Mouse (Mus musculus): Measurements from ENCODE around the gene Crlf3. TPM values are rescaled to one million over a fixed set of nuclear protein-coding genes. Genes with fewer than 3 reads are reported as not detected.

Crlf3 gene
- 40.7 and 46.0 TPM in 2 replicates for polyA plus RNA-seq (2015; fragmentation: Nextera tagmentation; extraction: Ambion mirVana)

DNA sequence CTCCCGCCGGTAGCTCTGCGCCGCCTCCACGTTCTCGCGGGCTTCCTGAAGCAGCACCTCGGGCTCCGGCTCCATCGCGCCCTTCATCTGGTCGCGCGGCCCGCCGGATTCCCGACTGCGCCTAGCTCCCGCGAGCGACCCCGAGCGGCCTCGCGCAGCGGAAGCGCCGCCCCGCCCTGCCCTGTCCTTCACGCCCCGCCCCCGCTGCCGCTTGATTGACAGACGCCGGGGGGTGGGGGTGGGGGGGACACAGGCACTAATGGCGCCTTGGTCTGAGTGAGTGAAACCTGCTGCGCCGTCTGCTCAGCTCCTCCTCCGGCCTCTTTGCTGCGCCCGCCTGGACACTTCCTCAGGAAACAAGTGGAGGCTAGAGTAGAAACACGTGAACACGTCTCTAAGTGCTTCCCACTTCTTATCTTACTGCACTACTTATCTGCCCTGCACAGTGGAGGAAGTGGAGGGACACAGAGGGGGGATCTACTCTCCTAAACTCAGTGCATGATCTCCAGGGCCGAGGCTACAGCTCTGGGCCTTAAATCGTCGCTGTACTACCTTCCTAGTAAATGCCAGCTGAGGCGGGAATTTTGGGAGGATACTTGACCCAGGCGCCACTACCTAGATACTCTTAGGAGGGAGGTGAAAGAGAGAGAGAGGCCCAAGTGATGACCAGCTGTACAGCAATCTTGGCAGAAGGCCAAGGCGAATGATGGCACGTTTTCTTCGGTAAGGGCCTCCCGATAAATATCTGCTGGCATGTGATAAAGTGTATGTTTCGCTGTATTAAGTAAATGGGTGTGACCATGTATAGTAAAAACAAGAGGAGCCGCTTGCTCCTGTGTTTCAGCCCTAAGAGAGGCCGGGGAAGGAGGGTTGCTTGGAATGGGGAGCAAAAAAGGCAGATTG is at the start of gene Crlf3:
Gene Crlf3 (minus strand): TSS at position 166 of the 903 bp plus-strand sequence.
- WGBS: 3% methylated on average over 55 of the region's 55 CpGs
- H3K9me3 ChIP-seq (replicated peaks): no peaks in the 10 kb centered on the region
- no peaks in the 10 kb centered on the region for H3K27me3 ChIP-seq
- H3K4me2 ChIP-seq (replicated peaks): peak within 1 kb of the TSS; percentile 69
- peak within 1 kb of the TSS; percentile 93 for H3K4me3 ChIP-seq (replicated peaks)
- peaks cover 16% of the 10 kb centered on the region for H3K4me1 ChIP-seq
- no peaks in the 10 kb centered on the region for H3K36me3 ChIP-seq
- ATAC-seq (ENCODE audit: insufficient number of reproducible peaks, low FRiP score, low TSS enrichment, low read depth): peak; percentile 94
- H3K9ac ChIP-seq: peak within 1 kb of the TSS; percentile 95
- peak within 1 kb of the TSS; percentile 94 for H3K27ac ChIP-seq (replicated peaks)

DNA sequence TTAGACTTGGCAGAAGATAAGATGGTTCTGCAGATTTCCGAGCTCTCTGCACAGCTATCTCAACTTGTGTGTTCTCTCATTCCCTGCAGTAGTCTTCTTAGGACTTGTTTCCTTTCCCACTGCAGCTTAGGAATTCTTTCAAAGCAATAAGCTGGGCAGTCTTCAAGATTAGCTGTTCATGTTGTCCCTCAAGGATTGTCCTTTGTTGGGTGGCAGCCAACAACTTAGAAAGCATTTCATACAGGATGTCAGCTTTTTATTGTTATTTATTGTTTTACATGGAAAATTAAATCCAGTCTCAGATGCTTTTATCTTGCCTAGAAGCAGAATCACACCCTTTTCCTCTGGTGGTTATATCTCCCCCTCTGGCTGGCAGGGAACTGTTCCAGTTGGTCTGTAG is 35.6 kb upstream of the Crlf3 start:
- H3K4me3 ChIP-seq (replicated peaks): no peak overlapping the region
- no peak overlapping the region for H3K9ac ChIP-seq
- 71% methylated on average over 1 of the region's 1 CpGs for WGBS
- no peaks in the 10 kb centered on the region for H3K27me3 ChIP-seq
- H3K9me3 ChIP-seq (replicated peaks): no peaks in the 10 kb centered on the region
- H3K27ac ChIP-seq (replicated peaks): no peak overlapping the region
- no peak for ATAC-seq (ENCODE audit: insufficient number of reproducible peaks, low FRiP score, low TSS enrichment, low read depth)
- H3K36me3 ChIP-seq: peaks cover 64% of the 10 kb centered on the region
- no peak overlapping the region for H3K4me2 ChIP-seq (replicated peaks)
- no peaks in the 10 kb centered on the region for H3K4me1 ChIP-seq

DNA sequence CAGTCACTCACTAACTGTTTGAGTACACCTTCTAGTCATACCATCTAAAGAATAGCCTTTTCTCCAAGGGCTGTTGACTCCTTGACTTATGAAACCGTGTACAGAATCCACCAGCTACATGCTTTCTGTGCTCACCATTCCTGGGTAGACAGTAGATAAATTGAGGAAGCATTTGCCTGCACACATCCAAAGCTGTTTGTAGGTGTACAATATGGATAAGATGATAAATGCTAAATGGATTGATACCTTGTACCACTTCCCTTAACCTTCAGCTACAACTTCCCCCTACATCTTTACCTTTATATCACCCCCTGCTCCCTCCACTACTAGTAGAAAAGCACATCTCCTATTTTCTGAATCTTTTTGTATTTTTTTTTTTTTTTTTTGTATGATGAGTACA is 23.6 kb upstream of the Crlf3 start:
- Histone ChIP-seq H3K9me3 (replicated peaks) (no peaks in the 10 kb centered on the region), H3K4me3 (replicated peaks) (no peak overlapping the region), H3K27ac (replicated peaks) (no peak overlapping the region), H3K4me2 (replicated peaks) (no peak overlapping the region), H3K4me1 (no peaks in the 10 kb centered on the region), H3K36me3 (peaks cover 51% of the 10 kb centered on the region), H3K27me3 (no peaks in the 10 kb centered on the region), H3K9ac (no peak overlapping the region)
- 91% methylated on average over 1 of the region's 1 CpGs for WGBS
- no peak for ATAC-seq (ENCODE audit: insufficient number of reproducible peaks, low FRiP score, low TSS enrichment, low read depth)

DNA sequence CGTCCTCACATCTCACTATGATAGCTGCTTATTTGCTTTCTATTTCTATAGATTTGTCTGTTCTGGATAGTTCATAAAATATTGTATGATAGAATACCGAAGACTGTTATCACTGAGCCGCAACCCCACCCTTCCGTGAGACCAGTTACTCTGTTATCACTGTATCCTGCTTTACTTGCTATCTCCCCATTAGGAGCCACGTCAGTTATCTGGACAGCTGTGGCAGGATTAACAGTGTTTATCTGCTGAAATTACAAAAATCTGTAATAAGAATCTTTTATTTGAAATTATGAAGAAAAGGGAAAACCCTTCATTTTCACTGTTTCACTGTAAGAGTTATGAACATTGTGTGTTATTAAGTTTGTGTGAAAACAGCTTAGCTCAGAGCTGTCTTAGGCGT is 20.5 kb upstream of the Crlf3 start:
- 95% methylated on average over 6 of the region's 6 CpGs for WGBS
- Histone ChIP-seq H3K9ac (no peak overlapping the region), H3K27me3 (no peaks in the 10 kb centered on the region), H3K4me3 (replicated peaks) (no peak overlapping the region), H3K27ac (replicated peaks) (no peak overlapping the region), H3K4me1 (no peaks in the 10 kb centered on the region), H3K36me3 (peaks cover 41% of the 10 kb centered on the region), H3K4me2 (replicated peaks) (no peak overlapping the region), H3K9me3 (replicated peaks) (no peaks in the 10 kb centered on the region)
- ATAC-seq (ENCODE audit: insufficient number of reproducible peaks, low FRiP score, low TSS enrichment, low read depth): no peak

DNA sequence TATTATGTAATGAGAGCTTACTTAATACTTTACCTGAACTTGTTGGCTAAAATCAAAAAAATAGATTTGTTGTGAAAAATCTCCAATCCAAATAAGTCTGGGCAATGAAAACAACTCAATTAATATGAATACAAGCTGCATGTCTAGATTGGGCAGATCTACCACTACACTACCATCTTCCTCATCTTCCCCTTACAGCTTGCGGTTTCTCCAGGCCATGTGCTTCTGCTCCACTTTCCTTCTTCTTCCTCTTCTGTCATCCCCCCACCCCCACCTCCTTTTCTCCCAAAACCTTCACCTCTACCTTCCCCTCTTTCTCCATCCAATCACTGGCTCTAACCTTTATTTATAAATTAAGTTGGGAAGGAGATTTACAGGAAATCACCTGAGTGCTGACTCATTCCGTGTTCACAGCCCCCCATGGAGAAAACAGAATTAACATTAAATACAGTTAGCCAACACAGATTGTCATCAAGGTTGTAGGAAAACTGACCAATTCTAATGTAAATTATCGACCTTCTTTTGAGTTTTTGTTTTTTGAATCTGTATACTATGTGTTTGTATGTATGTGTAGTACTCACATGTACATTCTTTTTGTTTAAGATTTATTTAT is 17.8 kb upstream of the Crlf3 start:
- WGBS: 91% methylated on average over 3 of the region's 3 CpGs
- H3K9me3 ChIP-seq (replicated peaks): no peaks in the 10 kb centered on the region
- no peak overlapping the region for H3K27ac ChIP-seq (replicated peaks)
- H3K27me3 ChIP-seq: no peaks in the 10 kb centered on the region
- H3K9ac ChIP-seq: no peak overlapping the region
- H3K4me3 ChIP-seq (replicated peaks): no peak overlapping the region
- ATAC-seq (ENCODE audit: insufficient number of reproducible peaks, low FRiP score, low TSS enrichment, low read depth): no peak
- no peak overlapping the region for H3K4me2 ChIP-seq (replicated peaks)
- no peaks in the 10 kb centered on the region for H3K4me1 ChIP-seq
- peaks cover 32% of the 10 kb centered on the region; the same call in 1 of the 2 replicates for H3K36me3 ChIP-seq

DNA sequence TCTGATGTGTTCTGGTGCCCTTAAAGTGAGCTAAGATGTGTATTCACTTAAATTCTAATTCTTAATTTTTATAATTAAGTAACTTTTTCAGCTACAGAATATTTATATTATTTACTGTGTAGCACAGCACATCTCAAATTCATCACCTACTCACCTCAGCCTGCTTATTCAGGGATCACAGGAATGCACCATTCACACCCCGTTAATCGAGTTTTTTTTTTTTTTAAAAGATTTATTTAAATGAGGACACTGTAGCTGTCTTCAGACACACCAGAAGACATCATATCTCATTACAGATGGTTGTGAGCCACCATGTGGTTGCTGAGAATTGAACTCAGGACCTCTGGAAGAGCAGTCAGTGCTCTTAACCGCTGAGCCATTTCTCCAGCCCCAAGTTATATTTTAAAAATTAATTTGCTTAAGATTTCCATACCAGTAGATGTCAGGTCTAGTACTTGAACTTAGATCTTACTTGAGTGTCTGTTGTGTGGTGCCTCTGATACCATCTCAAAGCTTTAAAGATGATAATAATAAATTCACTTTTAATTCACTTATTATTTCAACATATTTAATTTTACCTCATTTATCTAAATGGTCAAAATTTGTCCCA is 9.9 kb upstream of the Crlf3 start:
- Histone ChIP-seq H3K27ac (replicated peaks) (no peak overlapping the region), H3K4me3 (replicated peaks) (peak overlapping the region; percentile 71), H3K4me1 (0 out of 2 replicates have a peak, but pooled peaks cover 5% of the 10 kb centered on the region), H3K36me3 (0 out of 2 replicates have a peak, but pooled peaks cover 4% of the 10 kb centered on the region), H3K9me3 (replicated peaks) (no peaks in the 10 kb centered on the region), H3K4me2 (replicated peaks) (peak overlapping the region; percentile 73), H3K9ac (no peak overlapping the region), H3K27me3 (no peaks in the 10 kb centered on the region)
- no peak for ATAC-seq (ENCODE audit: insufficient number of reproducible peaks, low FRiP score, low TSS enrichment, low read depth)
- WGBS: 50% methylated on average over 3 of the region's 3 CpGs

DNA sequence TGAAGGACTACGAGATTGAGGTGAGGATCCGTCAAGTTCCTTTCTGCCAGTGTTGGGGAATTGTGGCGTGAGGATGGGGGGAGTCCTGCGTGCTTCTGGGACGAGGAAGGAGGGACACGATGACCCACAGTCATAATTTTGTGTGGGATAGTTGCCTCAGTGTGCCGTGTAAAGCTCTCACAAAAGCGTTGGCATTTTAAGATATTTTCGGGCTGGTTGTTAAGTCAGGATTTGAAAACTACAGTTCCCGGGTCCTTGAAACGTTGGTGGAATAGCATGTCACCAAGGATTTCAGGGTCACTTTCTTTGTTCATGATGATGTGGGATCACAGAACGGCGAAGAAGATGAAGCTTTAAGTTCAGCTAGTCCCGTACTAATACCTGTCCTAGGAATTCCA is 9.0 kb upstream of the Crlf3 start:
- under 1% methylated on average over 14 of the region's 14 CpGs for WGBS

DNA sequence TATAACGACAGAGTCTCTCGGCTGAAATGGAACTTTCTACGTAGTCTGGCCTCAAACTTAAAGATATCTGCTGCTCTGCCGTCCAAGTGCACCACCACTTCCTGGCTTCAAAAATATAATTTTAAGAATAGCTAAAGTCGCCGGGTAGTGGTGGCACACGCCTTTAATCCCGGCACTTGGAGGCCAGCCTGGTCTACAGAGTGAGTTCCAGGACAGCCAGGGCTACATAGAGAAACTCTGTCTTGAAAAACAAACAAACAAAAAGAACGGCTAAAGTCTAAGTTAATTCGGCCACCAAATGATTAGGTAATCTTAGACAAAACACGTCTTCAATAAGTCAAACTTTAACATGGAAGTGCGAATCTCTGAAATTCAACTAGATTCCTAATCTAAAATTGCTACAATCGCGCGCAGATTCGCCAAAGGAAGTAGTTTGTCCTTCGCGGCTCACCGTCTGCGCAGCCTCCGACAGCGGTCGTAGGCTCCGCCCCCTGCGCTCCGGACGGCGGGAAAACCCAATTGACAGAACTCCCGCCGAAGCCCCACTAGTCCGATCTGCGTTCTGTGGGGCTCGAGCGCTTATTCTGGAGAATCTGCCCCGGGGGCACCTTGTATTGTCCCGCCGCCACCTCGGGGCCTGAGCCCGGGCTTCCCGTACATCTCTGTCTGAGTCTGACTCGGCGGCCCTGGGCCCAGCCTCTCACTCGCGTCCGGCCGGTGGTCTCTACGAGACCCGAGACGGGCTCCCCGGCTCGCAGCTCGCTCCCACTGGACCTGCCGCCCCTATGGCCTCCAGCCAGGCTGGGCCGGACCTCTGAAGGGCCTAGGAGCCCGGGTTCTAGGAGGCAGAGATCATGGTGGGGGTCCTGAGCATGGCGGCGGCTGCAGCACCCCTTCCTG is 8.4 kb upstream of the Crlf3 start, which contains the start of gene Atad5:
Gene Atad5 (plus strand): TSS at position 484 of the 900 bp plus-strand sequence.
- Histone ChIP-seq H3K9ac (peak within 1 kb of the TSS; percentile 96), H3K4me3 (replicated peaks) (peak within 1 kb of the TSS; percentile 71), H3K9me3 (replicated peaks) (no peaks in the 10 kb centered on the region), H3K4me1 (0 out of 2 replicates have a peak, but pooled peaks cover 5% of the 10 kb centered on the region), H3K36me3 (no peaks in the 10 kb centered on the region), H3K4me2 (replicated peaks) (peak within 1 kb of the TSS; percentile 73), H3K27ac (replicated peaks) (peak within 1 kb of the TSS; percentile 44; the same call in 1 of the 2 replicates), H3K27me3 (no peaks in the 10 kb centered on the region)
- ATAC-seq (ENCODE audit: insufficient number of reproducible peaks, low FRiP score, low TSS enrichment, low read depth): peak; percentile 76
- WGBS: 5% methylated on average over 57 of the region's 57 CpGs

More for the DNA sequence above, 9.0 kb upstream of the Crlf3 start:
- H3K36me3 ChIP-seq: 0 out of 2 replicates have a peak, but pooled peaks cover under 1% of the 10 kb centered on the region
- H3K4me3 ChIP-seq (replicated peaks): peak overlapping the region; percentile 71
- peak overlapping the region; percentile 96 for H3K9ac ChIP-seq
- peak overlapping the region; percentile 73 for H3K4me2 ChIP-seq (replicated peaks)
- H3K27ac ChIP-seq (replicated peaks): no peak overlapping the region
- no peaks in the 10 kb centered on the region for H3K9me3 ChIP-seq (replicated peaks)
- no peaks in the 10 kb centered on the region for H3K27me3 ChIP-seq
- no peak for ATAC-seq (ENCODE audit: insufficient number of reproducible peaks, low FRiP score, low TSS enrichment, low read depth)
- H3K4me1 ChIP-seq: 0 out of 2 replicates have a peak, but pooled peaks cover 5% of the 10 kb centered on the region

DNA sequence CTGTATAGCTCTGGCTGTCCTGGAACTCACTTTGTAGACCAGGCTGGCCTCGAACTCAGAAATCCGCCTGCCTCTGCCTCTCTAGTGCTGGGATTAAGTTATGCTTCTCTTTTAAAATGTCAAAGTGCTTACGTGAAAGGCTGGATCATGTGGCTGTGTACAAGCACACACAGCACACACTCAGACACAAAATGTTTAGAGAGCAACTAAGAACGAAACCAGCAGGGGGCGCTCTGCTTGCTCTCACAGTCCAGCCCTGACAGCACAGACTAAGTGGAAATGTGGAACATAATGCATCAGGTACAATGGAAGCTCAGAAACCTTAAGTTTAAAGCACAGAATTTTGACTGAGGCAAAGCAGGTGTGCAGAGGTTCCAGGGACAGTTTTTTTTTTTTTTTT is 6.1 kb upstream of the Crlf3 start:
- Histone ChIP-seq H3K4me3 (replicated peaks) (no peak overlapping the region), H3K9me3 (replicated peaks) (no peaks in the 10 kb centered on the region), H3K4me1 (0 out of 2 replicates have a peak, but pooled peaks cover 5% of the 10 kb centered on the region), H3K4me2 (replicated peaks) (no peak overlapping the region), H3K36me3 (no peaks in the 10 kb centered on the region), H3K9ac (no peak overlapping the region), H3K27ac (replicated peaks) (no peak overlapping the region), H3K27me3 (no peaks in the 10 kb centered on the region)
- 6% methylated on average over 5 of the region's 5 CpGs for WGBS
- no peak for ATAC-seq (ENCODE audit: insufficient number of reproducible peaks, low FRiP score, low TSS enrichment, low read depth)

DNA sequence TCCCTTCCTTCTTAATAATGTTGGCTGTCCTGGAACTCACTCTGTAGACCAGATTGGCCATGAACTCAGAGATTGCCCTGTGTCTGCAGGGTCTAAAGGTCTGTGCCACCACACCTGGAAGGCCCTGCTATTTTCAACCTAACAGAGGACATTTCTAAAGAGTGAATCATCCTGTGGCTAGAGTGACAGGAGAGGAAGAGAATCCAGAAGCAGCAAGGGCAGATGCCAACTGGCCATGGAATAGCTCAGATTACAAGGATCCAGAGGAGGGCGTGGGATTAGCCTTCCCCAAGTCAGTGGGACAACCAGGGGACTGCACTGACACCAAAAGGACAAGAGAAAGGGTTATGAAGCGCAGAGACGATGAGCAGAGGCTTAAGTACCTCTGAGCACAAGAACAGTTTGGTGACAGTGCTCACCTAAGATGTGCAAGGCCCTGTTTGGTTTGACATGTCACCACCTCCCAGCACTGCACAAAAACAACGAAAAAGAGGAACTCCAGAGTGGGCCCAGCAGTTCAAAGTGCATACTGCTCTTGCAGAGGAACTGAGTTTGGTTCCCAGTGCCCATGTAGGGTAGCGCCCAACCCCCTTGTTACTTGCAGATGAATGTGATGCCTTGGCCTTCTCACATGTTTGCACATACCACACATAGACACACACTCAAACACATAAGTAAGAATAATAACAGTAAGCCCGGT is 4.7 kb upstream of the Crlf3 start:
- Histone ChIP-seq H3K4me3 (replicated peaks) (no peak overlapping the region), H3K4me2 (replicated peaks) (no peak overlapping the region), H3K36me3 (no peaks in the 10 kb centered on the region), H3K27ac (replicated peaks) (no peak overlapping the region), H3K9me3 (replicated peaks) (no peaks in the 10 kb centered on the region), H3K4me1 (peaks cover 11% of the 10 kb centered on the region), H3K27me3 (no peaks in the 10 kb centered on the region), H3K9ac (no peak overlapping the region)
- no peak for ATAC-seq (ENCODE audit: insufficient number of reproducible peaks, low FRiP score, low TSS enrichment, low read depth)
- 79% methylated on average over 6 of the region's 6 CpGs for WGBS

Measured in embryonic facial prominence, embryonic 15.5 days (tissue).